Mouse (Mus musculus): ENCODE data around the gene Mblac1. TPM values are rescaled to one million over a fixed set of nuclear protein-coding genes. Genes with fewer than 3 reads are reported as not detected.

The Mblac1 gene
- polyA plus RNA-seq (2017; shearing (Covaris generic)), result not detected

GRCm38 (mm10) chr5:138193771-138194727 lies at the start of gene Mblac1:
Mblac1 (plus strand) TSS chr5:138194314.

DNA sequence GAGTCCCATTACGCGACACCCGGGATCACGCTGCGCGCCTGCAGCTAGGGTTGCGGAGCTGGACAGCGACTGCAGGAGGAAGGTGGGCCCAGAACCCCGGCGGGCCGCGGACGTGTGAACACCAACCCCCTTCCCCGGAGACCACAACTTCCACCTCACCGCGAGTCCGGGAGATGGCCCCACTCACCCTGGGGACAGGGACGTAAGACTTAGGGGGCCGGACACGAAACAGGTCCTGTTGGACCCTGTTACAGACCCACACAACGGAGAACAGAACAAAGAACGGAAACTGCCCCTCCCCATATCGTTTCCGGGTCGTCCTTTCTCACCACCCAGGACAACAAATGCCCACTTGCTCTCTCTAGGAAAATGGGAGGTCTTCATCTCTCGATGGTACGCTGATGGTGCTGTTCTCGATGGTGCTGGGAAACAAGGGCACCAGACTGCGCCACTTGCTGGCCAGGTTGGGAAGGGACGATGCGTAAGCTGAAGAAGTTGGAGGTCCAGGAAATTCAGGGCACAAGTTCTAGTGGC lies 38.6 kb upstream of the Mblac1 start, which contains the start of gene Zfp113:
Gene Zfp113 (minus strand): TSS at position 302 of the 534 bp plus-strand sequence.

GRCm38 (mm10) chr5:138160842-138161665 lies 33.1 kb upstream of the Mblac1 start, which contains the start of gene Cops6:
Cops6 (plus strand) TSS chr5:138161071.

GRCm38 (mm10) chr5:138171695-138172491 lies 22.2 kb upstream of the Mblac1 start, which contains the start of the genes Ap4m1 and Mcm7:
Ap4m1 (plus strand) TSS chr5:138172002.
Mcm7 (minus strand) TSS chr5:138172422.

DNA sequence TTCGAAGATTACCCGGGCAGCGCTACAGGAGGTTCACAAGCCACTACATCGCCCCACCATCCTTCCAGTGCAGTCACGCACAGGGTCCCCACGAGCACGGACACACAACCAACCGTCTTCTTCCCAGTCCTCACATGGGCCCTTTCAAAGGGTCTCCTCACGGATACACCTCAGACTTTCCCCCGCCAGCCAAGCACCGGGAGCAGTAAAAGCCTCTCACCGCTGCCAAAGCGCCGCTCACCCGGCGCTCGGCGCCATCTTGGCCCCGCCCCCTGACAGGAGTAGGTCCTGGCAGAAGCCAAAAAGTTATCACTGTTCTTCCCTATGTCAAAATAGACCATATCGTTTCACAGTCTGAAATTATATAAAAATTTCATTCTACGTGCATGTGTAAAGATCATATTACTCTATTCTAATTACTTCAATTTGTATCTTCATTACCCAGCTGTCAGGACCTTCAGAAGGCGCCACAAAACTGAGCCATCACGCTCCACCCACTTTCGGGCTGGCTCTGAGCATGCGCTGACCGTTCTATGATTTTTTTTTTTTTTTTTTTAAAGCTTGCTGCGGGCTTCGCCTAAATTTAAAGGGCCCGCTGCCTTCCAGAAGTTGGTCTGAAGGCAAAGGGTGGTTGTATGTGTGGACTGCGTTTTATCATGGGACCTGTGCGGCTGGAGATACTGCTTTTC lies 7.0 kb upstream of the Mblac1 start, which contains the start of the genes Taf6 and Cnpy4:
Gene Taf6 (minus strand): TSS at position 502 of the 689 bp plus-strand sequence.
Gene Cnpy4 (plus strand): TSS at position 536 of the 689 bp plus-strand sequence.

DNA sequence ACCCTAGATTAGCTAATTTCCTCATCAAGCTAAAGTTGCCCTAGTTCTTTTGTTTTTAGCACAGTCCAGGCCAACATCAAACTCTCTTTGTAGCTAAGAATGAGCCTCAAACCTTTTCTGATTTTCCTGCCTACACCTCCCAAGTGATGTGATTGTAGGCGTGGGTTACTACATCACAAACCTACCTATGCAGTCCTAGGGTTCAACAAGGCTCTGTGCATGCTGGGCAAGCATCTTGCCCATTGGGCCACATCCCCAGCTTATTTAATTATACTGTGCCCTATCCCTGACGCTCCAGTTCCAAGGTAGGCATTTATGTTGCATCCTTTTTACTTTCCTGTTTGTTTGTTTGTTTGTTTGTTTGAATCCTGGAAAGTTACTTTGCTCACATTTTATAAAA lies 31.6 kb downstream of the Mblac1 start, which contains the start of gene Nxpe5:
Gene Nxpe5 (plus strand): TSS at position 199 of the 400 bp plus-strand sequence.

Other genes starting within 250 kb of the Mblac1 start
- not detected for gene Gjc3, start 231.2 kb upstream of the Mblac1 start, polyA plus RNA-seq (2017; shearing (Covaris generic))
- not detected for gene Azgp1, start 212.8 kb upstream of the Mblac1 start, polyA plus RNA-seq (2017; shearing (Covaris generic))
- not detected for gene Smok3a, start 173.1 kb upstream of the Mblac1 start, polyA plus RNA-seq (2017; shearing (Covaris generic))
- 0.73 TPM for gene Smok3b, start 172.9 kb upstream of the Mblac1 start, polyA plus RNA-seq (2017; shearing (Covaris generic))
- 0.84 TPM for gene Smok3c, start 141.1 kb upstream of the Mblac1 start, polyA plus RNA-seq (2017; shearing (Covaris generic))
- gene Zkscan1, start 109.2 kb upstream of the Mblac1 start, polyA plus RNA-seq (2017; shearing (Covaris generic)), result 14.6 TPM
- gene Zscan21, start 77.4 kb upstream of the Mblac1 start, polyA plus RNA-seq (2017; shearing (Covaris generic)), result 28.0 TPM
- 6.6 TPM for gene Zfp113, start 38.6 kb upstream of the Mblac1 start, polyA plus RNA-seq (2017; shearing (Covaris generic))
- gene Cops6, start 33.2 kb upstream of the Mblac1 start, polyA plus RNA-seq (2017; shearing (Covaris generic)), result 119 TPM
- 9.5 TPM for gene Ap4m1, start 22.3 kb upstream of the Mblac1 start, polyA plus RNA-seq (2017; shearing (Covaris generic))
- gene Mcm7, start 21.9 kb upstream of the Mblac1 start, polyA plus RNA-seq (2017; shearing (Covaris generic)), result 56.4 TPM
- gene Taf6, start 6.9 kb upstream of the Mblac1 start, polyA plus RNA-seq (2017; shearing (Covaris generic)), result 36.5 TPM
- gene Cnpy4, start 6.8 kb upstream of the Mblac1 start, polyA plus RNA-seq (2017; shearing (Covaris generic)), result 12.2 TPM
- gene Nxpe5, start 31.6 kb downstream of the Mblac1 start, polyA plus RNA-seq (2017; shearing (Covaris generic)), result 0.55 TPM
- 35.9 TPM for gene Lamtor4, start 61.2 kb downstream of the Mblac1 start, polyA plus RNA-seq (2017; shearing (Covaris generic))
- 19.9 TPM for gene BC037034, start 69.7 kb downstream of the Mblac1 start, polyA plus RNA-seq (2017; shearing (Covaris generic))
- gene Gal3st4, start 78.5 kb downstream of the Mblac1 start, polyA plus RNA-seq (2017; shearing (Covaris generic)), result not detected
- gene Gm43720, start 85.6 kb downstream of the Mblac1 start, polyA plus RNA-seq (2017; shearing (Covaris generic)), result 0.18 TPM
- 0.67 TPM for gene Gpc2, start 85.7 kb downstream of the Mblac1 start, polyA plus RNA-seq (2017; shearing (Covaris generic))
- gene Stag3, start 85.9 kb downstream of the Mblac1 start, polyA plus RNA-seq (2017; shearing (Covaris generic)), result 1.1 TPM
- gene Pvrig, start 147.6 kb downstream of the Mblac1 start, polyA plus RNA-seq (2017; shearing (Covaris generic)), result 5.2 TPM
- gene Zfp157, start 247.2 kb downstream of the Mblac1 start, polyA plus RNA-seq (2017; shearing (Covaris generic)), result 8.0 TPM

All from effector memory CD4-positive, alpha-beta T cell, adult 7 months (primary cell).